Mouse (Mus musculus) neural tube, embryonic 11.5 days (tissue): ENCODE data around the gene Cdc34. TPM values are rescaled to one million over a fixed set of nuclear protein-coding genes. Genes with fewer than 3 reads are reported as not detected.
"Not testable (repeated sequence)": the region's sequence is repeated elsewhere in the genome, so short reads cannot be mapped to it uniquely, and the experiment has no call there.

Source experiments
- ATAC-seq: fragments of 200-750 bp; cut with Nextera tagmentation; 2 replicates; pipeline ENCODE4 v1.8.0; 2017; ENCODE audit warnings: moderate number of reproducible peaks, mild to moderate bottlenecking, moderate TSS enrichment, moderate library complexity; ENCODE audit not compliant: insufficient read depth, low FRiP score, low TSS enrichment
- DNase-seq: peaks from one replicate; pipeline ENCODE4 v3.0.0-alpha.2; 2015; ENCODE audit warnings: low spot score
- H3K27ac ChIP-seq: fragments of 300-500 bp; sonication (generic); 2 replicates; pipeline ENCODE4 v1.5.1; 2014; ENCODE audit warnings: low read depth, mild to moderate bottlenecking, low read length
- H3K27me3 ChIP-seq: fragments of 300-500 bp; sonication (generic); 2 replicates; pipeline ENCODE4 v1.6.1; 2014; ENCODE audit warnings: mild to moderate bottlenecking, low read length, mixed read lengths; ENCODE audit not compliant: control insufficient read depth, insufficient read depth
- H3K36me3 ChIP-seq: fragments of 300-500 bp; sonication (generic); 2 replicates; pipeline ENCODE4 v1.6.1; 2014; ENCODE audit warnings: mild to moderate bottlenecking, low read length, moderate library complexity, mixed read lengths; ENCODE audit not compliant: control insufficient read depth, insufficient read depth
- H3K4me1 ChIP-seq: fragments of 300-500 bp; sonication (generic); 2 replicates; pipeline ENCODE4 v1.6.1; 2014; ENCODE audit warnings: low read length, mixed read lengths; ENCODE audit not compliant: control insufficient read depth, insufficient read depth
- H3K4me2 ChIP-seq: fragments of 300-500 bp; sonication (generic); 2 replicates; pipeline ENCODE4 v1.6.1; 2014; ENCODE audit warnings: low read depth, mild to moderate bottlenecking, moderate library complexity
- H3K4me3 ChIP-seq: fragments of 300-500 bp; sonication (generic); 2 replicates; pipeline ENCODE4 v1.5.1; 2014; ENCODE audit warnings: low read depth, low read length
- H3K9ac ChIP-seq: fragments of 300-500 bp; sonication (generic); 2 replicates; pipeline ENCODE4 v1.6.1; 2014; ENCODE audit warnings: mild to moderate bottlenecking, low read length
- H3K9me3 ChIP-seq: fragments of 300-500 bp; sonication (generic); 2 replicates; pipeline ENCODE4 v1.6.1; 2016; ENCODE audit warnings: low read length; ENCODE audit not compliant: control insufficient read depth
- WGBS: fragments of 180-500 bp; shearing (Covaris S2); extraction: QIAGEN DNeasy Blood & Tissue Kit; methylation state at CpG from one replicate; pipeline ENCODE4 v1.1.7; 2014; 5-methylcytosine and 5-hydroxymethylcytosine counted together
- polyA plus RNA-seq: library from polyadenylated mRNA; unstranded; fragments of >200 nt; fragmentation: Nextera tagmentation; extraction: Ambion mirVana; gene quantifications from 2 replicates; pipeline ENCODE4 v1.2.1, GENCODE M21; 2014

Cdc34 gene
- polyA plus RNA-seq, 1 experiment from 2014 or later: 168 TPM

DNA sequence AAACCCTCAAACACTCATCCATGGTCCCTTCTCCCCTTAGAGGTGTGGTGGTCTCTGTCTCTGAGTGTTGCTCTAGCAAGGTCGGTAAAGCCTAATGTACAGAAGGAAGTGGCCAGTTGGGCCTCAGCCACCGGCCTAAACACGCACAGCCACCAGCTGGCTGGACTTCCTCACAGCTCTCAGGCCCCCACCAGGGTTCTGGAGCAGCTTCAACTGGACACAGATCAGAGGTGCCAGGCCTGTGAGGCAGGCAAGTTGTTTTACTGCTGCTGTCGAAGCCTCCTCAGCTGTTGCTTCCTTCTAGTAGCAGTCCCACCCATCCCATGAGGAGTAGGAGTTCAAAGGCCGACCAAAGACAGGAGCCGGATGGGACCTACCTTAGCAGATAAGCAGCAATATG, 15.9 kb downstream of the Cdc34 start:
- Histone ChIP-seq H3K4me3 (no peak overlapping the region), H3K27me3 (no peaks in the 10 kb centered on the region), H3K9ac (no peak overlapping the region), H3K27ac (no peak overlapping the region), H3K36me3 (no peaks in the 10 kb centered on the region), H3K4me2 (no peak overlapping the region), H3K9me3 (no peaks in the 10 kb centered on the region), H3K4me1 (no peaks in the 10 kb centered on the region)
- 83% methylated on average over 6 of the region's 6 CpGs for WGBS
- DNase-seq (no peak), ATAC-seq (no peak)

GRCm38 (mm10) chr10:79698459-79698858, 16.5 kb downstream of the Cdc34 start:
- WGBS: 92% methylated on average over 6 of the region's 6 CpGs
- DNase-seq (no peak), ATAC-seq (no peak)
- H3K36me3 ChIP-seq: no peaks in the 10 kb centered on the region
- H3K4me1 ChIP-seq: no peaks in the 10 kb centered on the region
- H3K4me2 ChIP-seq: no peak overlapping the region
- no peaks in the 10 kb centered on the region for H3K27me3 ChIP-seq
- no peak overlapping the region for H3K4me3 ChIP-seq
- no peak overlapping the region for H3K27ac ChIP-seq
- no peaks in the 10 kb centered on the region for H3K9me3 ChIP-seq
- H3K9ac ChIP-seq: no peak overlapping the region

DNA sequence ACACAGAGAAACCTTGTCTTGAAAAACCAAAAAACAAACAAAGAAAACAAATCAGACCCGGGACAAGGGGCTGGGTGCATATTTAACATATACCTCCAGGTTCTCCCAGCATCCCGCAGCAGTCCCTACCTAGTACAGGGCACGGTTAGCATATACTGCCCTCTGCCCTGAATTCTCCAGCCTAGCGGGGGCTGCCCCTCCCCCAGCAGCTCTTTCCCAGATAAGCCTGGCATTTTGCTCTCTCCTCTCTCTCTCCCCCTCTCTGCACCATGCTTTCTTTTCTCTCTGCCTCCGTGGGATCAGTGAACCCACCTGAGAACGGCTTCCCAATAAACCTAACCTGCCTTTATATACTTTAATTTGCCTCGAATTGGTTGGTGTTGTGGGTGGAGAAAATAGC, 18.7 kb downstream of the Cdc34 start:
- Histone ChIP-seq H3K4me3 (no peak overlapping the region), H3K4me1 (peaks cover 8% of the 10 kb centered on the region), H3K36me3 (no peaks in the 10 kb centered on the region), H3K27me3 (no peaks in the 10 kb centered on the region), H3K27ac (no peak overlapping the region), H3K9me3 (no peaks in the 10 kb centered on the region), H3K4me2 (no peak overlapping the region), H3K9ac (no peak overlapping the region)
- WGBS: 63% methylated on average over 7 of the region's 7 CpGs
- no peak for ATAC-seq
- DNase-seq: no peak

GRCm38 (mm10) chr10:79701443-79702129, 19.6 kb downstream of the Cdc34 start:
- DNase-seq (no peak), ATAC-seq (no peak)
- Histone ChIP-seq H3K4me1 (peaks cover 15% of the 10 kb centered on the region), H3K4me3 (no peak overlapping the region), H3K36me3 (no peaks in the 10 kb centered on the region), H3K9ac (no peak overlapping the region), H3K4me2 (no peak overlapping the region), H3K27ac (no peak overlapping the region), H3K27me3 (no peaks in the 10 kb centered on the region), H3K9me3 (no peaks in the 10 kb centered on the region)
- 62% methylated on average over 10 of the region's 10 CpGs for WGBS

- H3K4me2 ChIP-seq: not testable (repeated sequence)
- H3K4me1 ChIP-seq: peaks cover 15% of the 10 kb centered on the region
- 89% methylated on average over 3 of the region's 4 CpGs for WGBS
These were observed 21.0 kb downstream of the Cdc34 start for GRCm38 (mm10) chr10:79702970-79703369.

GRCm38 (mm10) chr10:79703541-79703940, 21.5 kb downstream of the Cdc34 start:
- H3K4me2 ChIP-seq: peak overlapping the region; percentile 43
- 78% methylated on average over 10 of the region's 10 CpGs for WGBS
- peak overlapping the region; percentile 88 for H3K4me3 ChIP-seq
- H3K27ac ChIP-seq: no peak overlapping the region
- no peak overlapping the region for H3K9ac ChIP-seq
- ATAC-seq: no peak
- DNase-seq: no peak
- no peaks in the 10 kb centered on the region for H3K9me3 ChIP-seq
- H3K4me1 ChIP-seq: peaks cover 15% of the 10 kb centered on the region
- no peaks in the 10 kb centered on the region; the same call in 1 of the 2 replicates for H3K36me3 ChIP-seq
- no peaks in the 10 kb centered on the region for H3K27me3 ChIP-seq

More at GRCm38 (mm10) chr10:79702970-79703369, 21.0 kb downstream of the Cdc34 start:
- ATAC-seq, H3K36me3 ChIP-seq, DNase-seq, H3K4me3 ChIP-seq, H3K9ac ChIP-seq, H3K27ac ChIP-seq, H3K9me3 ChIP-seq, H3K27me3 ChIP-seq: not testable (repeated sequence)

DNA sequence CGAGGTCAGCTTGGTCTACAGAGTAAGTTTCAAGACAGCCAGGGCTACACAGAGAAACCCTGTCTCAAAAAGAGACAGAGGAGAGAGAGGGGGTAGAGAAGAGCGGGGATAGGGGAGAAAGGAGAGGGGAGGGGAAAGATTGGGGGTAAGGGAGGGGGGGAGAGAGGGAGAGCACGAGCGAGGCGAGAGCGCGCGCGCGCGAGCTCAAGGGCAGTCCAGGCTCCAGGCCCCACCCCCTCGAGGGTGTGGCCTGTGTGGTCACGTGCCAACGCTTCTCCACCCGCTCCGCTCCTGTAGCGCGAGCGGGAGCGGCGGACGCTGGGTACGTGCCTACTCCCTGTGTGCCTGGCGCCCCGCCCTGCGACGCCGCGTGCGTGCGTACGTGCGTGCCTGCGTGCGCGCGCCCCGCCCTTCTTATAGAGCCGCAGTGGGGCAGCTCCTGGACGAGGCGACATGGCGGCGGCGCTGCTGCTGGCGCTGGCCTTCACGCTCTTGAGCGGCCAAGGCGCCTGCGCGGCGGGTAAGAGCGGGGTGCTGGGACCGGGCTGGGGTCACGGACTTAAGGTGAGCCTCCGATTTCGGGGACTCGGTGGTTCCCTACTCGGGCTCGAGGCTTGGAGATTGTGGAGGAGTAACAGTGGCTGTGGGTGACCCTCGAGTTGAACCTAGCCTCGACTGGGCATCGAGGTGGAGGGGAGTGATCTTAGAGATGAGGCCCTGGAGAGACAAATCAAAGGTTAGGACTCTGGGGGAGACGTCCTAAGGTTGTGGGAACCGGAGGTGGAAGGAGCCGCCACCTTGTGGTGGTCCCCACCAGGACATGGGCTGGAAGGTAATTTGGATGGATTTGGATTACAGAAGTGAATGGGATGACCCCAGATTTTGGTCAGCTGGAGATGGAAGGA, 22.3 kb downstream of the Cdc34 start, which contains the start of gene Bsg:
TSS of gene Bsg (plus strand) at position 427 of the 905 bp plus-strand sequence.
- H3K4me2 ChIP-seq: peak within 1 kb of the TSS; percentile 94
- peaks cover 6% of the 10 kb centered on the region for H3K36me3 ChIP-seq
- H3K9me3 ChIP-seq: no peaks in the 10 kb centered on the region
- H3K27ac ChIP-seq: 0 out of 2 replicates have a peak within 1 kb of the TSS, but pooled peaks have one; percentile 50
- H3K27me3 ChIP-seq: no peaks in the 10 kb centered on the region
- H3K4me3 ChIP-seq: peak within 1 kb of the TSS; percentile 88
- H3K9ac ChIP-seq: peak within 1 kb of the TSS; percentile 78
- peak; percentile 100 for DNase-seq
- peaks cover 15% of the 10 kb centered on the region for H3K4me1 ChIP-seq
- ATAC-seq: peak; percentile 95
- WGBS: under 1% methylated on average over 51 of the region's 65 CpGs

DNA sequence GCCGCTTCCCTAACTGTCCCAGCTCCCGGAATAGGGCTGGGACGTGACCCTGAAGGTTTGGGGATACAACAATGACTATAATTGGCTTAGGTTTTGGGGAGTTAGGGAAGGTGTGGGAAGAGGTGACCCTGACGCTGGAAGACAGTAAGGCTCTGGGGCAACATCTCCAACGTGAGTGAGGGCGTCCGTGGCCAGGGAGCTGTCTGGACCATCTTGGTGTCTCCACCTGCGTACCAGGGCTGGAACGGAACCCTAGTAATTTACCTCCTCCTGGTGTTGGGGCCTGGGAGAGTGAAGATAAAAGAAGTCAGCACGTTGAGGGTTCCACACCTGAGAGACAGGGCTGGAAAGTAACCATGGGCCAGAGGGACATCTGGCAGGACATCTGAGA, 23.0 kb downstream of the Cdc34 start:
- H3K4me2 ChIP-seq: peak overlapping the region; percentile 94
- 3% methylated on average over 10 of the region's 10 CpGs for WGBS
- peak overlapping the region; percentile 88 for H3K4me3 ChIP-seq
- peaks cover 15% of the 10 kb centered on the region for H3K4me1 ChIP-seq
- ATAC-seq: no peak
- DNase-seq: no peak
- H3K9ac ChIP-seq: peak overlapping the region; percentile 78
- H3K9me3 ChIP-seq: no peaks in the 10 kb centered on the region
- no peak overlapping the region for H3K27ac ChIP-seq
- H3K27me3 ChIP-seq: no peaks in the 10 kb centered on the region
- peaks cover 11% of the 10 kb centered on the region for H3K36me3 ChIP-seq
